8 mouse cellular contexts compared by ENCODE assay signal in genomic region chr15:77840450-77841360, GRCm38 (mm10). TPM values are rescaled to one million over a fixed set of nuclear protein-coding genes. Genes with fewer than 3 reads are reported as not detected.
DNase-seq lines count a peak whose midpoint lies in the region; ATAC-seq lines count a peak whose summit lies in the region.

No protein-coding gene starts in this region.

- H3K36me3 ChIP-seq in heart, embryonic 14.5 days (ENCODE audit: control insufficient read depth, insufficient read depth, low read length), result no peaks in the 10 kb centered on the region
- H3K36me3 ChIP-seq in hindbrain, embryonic 10.5 days, result no peaks in the 10 kb centered on the region
- no peaks in the 10 kb centered on the region for H3K36me3 ChIP-seq in midbrain, embryonic 11.5 days (ENCODE audit: control insufficient read depth, insufficient read depth, low read length)

- ATAC-seq in heart, embryonic 14.5 days (ENCODE audit: insufficient number of reproducible peaks, insufficient read depth, low FRiP score, low read depth), result no peak
- ATAC-seq in midbrain, embryonic 11.5 days (ENCODE audit: low FRiP score), result no peak

- H3K4me3 ChIP-seq in heart, embryonic 14.5 days (ENCODE audit: control insufficient read depth in 1 of 2, insufficient read depth in 1 of 2, low read depth in 1 of 2, low read length in 2 of 2), result peak overlapping the region; percentile 64 to 95
- H3K4me3 ChIP-seq in hindbrain, embryonic 10.5 days, result peak overlapping the region; percentile 93
- H3K4me3 ChIP-seq in midbrain, embryonic 11.5 days (ENCODE audit: low read depth, low read length), result peak overlapping the region; percentile 82

- no peaks in the 10 kb centered on the region for H3K9me3 ChIP-seq in heart, embryonic 14.5 days (ENCODE audit: control insufficient read depth, low read length)
- no peaks in the 10 kb centered on the region for H3K9me3 ChIP-seq in hindbrain, embryonic 10.5 days
- H3K9me3 ChIP-seq in midbrain, embryonic 11.5 days (ENCODE audit: control insufficient read depth, low read length), result no peaks in the 10 kb centered on the region

- peak overlapping the region; percentile 89 for H3K4me2 ChIP-seq in heart, embryonic 14.5 days (ENCODE audit: low read length)
- H3K4me2 ChIP-seq in midbrain, embryonic 11.5 days, result peak overlapping the region; percentile 91

- peak overlapping the region; percentile 98 for H3K9ac ChIP-seq in heart, embryonic 14.5 days (ENCODE audit: low read length)
- peak overlapping the region; percentile 80 for H3K9ac ChIP-seq in midbrain, embryonic 11.5 days (ENCODE audit: low read length)

- intact Hi-C loops in heart, postnatal 25 days (cut with DNase I), result loop anchor here (1.0 to 5.0 kb wide), 4 partner anchors 18 to 77 kb away; no protein-coding TSS in a partner anchor
- intact Hi-C loops in left cerebral cortex, postnatal 36 days (cut with DNase I), result loop anchor here (2.0 to 5.0 kb wide), 3 partner anchors 38 to 77 kb away; no protein-coding TSS in a partner anchor

- WGBS in heart, embryonic 14.5 days, result 1% methylated on average over 36 of the region's 36 CpGs
- WGBS in hindbrain, embryonic 10.5 days, result 3% methylated on average over 36 of the region's 36 CpGs
- 5% methylated on average over 36 of the region's 36 CpGs for WGBS in midbrain, embryonic 11.5 days

- no peaks in the 10 kb centered on the region for H3K27me3 ChIP-seq in heart, embryonic 14.5 days (ENCODE audit: control insufficient read depth, insufficient read depth, low read length)
- H3K27me3 ChIP-seq in hindbrain, embryonic 10.5 days (ENCODE audit: insufficient read depth, poor library complexity, severe bottlenecking), result 0 out of 2 replicates have a peak, but pooled peaks cover 5% of the 10 kb centered on the region
- peaks cover 2% of the 10 kb centered on the region; the same call in 1 of the 2 replicates for H3K27me3 ChIP-seq in midbrain, embryonic 11.5 days (ENCODE audit: control insufficient read depth, insufficient read depth, low read length)

- peaks cover 31 to 47% of the 10 kb centered on the region in 2 experiments for H3K4me1 ChIP-seq in heart, embryonic 14.5 days (ENCODE audit: control insufficient read depth in 2 of 2, insufficient read depth in 2 of 2, low read length in 2 of 2)
- H3K4me1 ChIP-seq in hindbrain, embryonic 10.5 days (replicated peaks), result peaks cover 66% of the 10 kb centered on the region
- H3K4me1 ChIP-seq in midbrain, embryonic 11.5 days (ENCODE audit: control insufficient read depth, insufficient read depth, low read length), result peaks cover 32% of the 10 kb centered on the region

- peak overlapping the region; percentile 88 to 97 for H3K27ac ChIP-seq in heart, embryonic 14.5 days (replicated peaks in 1 of 2; ENCODE audit: control insufficient read depth in 1 of 2, insufficient read depth in 1 of 2, low read depth in 2 of 2, low read length in 2 of 2)
- H3K27ac ChIP-seq in hindbrain, embryonic 10.5 days, result peak overlapping the region; percentile 95
- H3K27ac ChIP-seq in midbrain, embryonic 11.5 days (ENCODE audit: low read depth, low read length), result no peak overlapping the region

- no peak for DNase-seq in heart, postnatal 25 days (ENCODE audit: low spot score)
- peak; percentile 41 for DNase-seq in ZHBTc4 (ENCODE audit: low read depth, low spot score)
- no peak for DNase-seq in hindbrain, embryonic 10.5 days (ENCODE audit: low spot score)
- DNase-seq in midbrain, embryonic 11.5 days (ENCODE audit: low spot score, missing footprints), result peak; percentile 94
- no peak for DNase-seq in Muller cell, postnatal 12 days (ENCODE audit: inconsistent ontology term)
- no peak for DNase-seq in left cerebral cortex, postnatal 36 days (ENCODE audit: low spot score in 2 of 2)
- no peak for DNase-seq in ovary, postnatal 10 days (ENCODE audit: low spot score)

RNA-seq across cellular contexts. Expression of gene Myh9, which starts 1.3 kb away (rescaled TPM):
- 31.0 and 32.8 TPM in 2 replicates for polyA plus RNA-seq in heart, embryonic 14.5 days (2014; fragmentation: Nextera tagmentation; extraction: Ambion mirVana)
- total RNA-seq in heart, postnatal 25 days (2021), result 100 to 1,000 TPM; 122 to 124 TPM
- polyA plus RNA-seq in hindbrain, embryonic 10.5 days (2016; fragmentation: Nextera tagmentation; extraction: Ambion mirVana), result 32.7 and 38.4 TPM in 2 replicates
- 16.4 and 19.6 TPM in 2 replicates for polyA plus RNA-seq in midbrain, embryonic 11.5 days (2014; fragmentation: Nextera tagmentation; extraction: Ambion mirVana)
- 10 to 100 TPM; 58.0 to 77.6 TPM for total RNA-seq in left cerebral cortex, postnatal 36 days (2021)

Comparison
In these comparisons a context has a peak if more than half of its experiments do, and no peak if none do; other contexts are left out.
1. DNase-seq: peak in ZHBTc4 (single experiment) and midbrain, embryonic 11.5 days (single experiment); none in heart, postnatal 25 days (single experiment), hindbrain, embryonic 10.5 days (single experiment), Muller cell, postnatal 12 days (single experiment), left cerebral cortex, postnatal 36 days (0 of 2) and ovary, postnatal 10 days (single experiment).
2. Peak in every context shown above with its lines, with median percentiles within 50 percentile points of each other: H3K4me3 ChIP-seq.